Mouse (Mus musculus): ENCODE measurements around the gene Cacna2d2.

Gene Cacna2d2

DNA sequence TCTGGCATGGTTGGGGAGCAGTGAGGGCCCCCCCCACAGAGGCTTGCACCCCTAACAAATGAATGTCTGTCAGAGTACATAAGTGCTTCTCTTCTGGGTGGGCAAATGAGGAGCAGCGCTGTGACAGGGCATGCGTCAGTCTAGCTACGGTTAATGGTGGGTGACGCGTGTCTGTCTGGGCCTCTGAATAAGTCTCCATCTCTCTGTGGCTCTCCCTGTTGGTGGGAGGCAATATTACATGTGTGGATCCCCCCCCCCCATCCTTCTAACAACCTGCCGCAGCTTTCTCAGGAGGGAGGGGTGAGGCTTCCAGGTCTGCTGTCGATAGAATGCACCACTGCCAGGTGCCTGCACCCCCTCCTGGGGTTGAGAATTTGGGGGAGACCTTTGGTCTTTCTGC, 3.7 kb downstream of the Cacna2d2 start:
- DNase-seq (ENCODE audit: low spot score): no peak

DNA sequence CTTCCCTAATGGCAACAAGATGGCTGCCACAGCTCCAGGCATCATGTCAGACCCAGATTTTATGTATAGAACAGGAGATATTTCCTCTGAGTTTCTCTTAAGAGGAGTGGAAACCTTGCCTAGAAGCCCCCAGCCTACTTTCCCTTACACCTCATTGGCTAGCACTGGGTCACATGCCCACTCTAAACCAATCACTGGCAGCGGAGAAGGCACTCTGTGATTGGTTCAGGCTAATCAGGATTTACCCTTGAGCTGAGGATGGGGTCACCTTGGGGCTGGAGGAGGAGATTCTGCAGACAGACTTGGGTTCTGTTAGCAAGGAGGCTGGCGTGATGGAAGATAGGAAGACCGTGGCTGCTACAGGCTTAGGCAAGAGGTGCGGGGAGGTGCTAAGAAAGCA, 10.0 kb downstream of the Cacna2d2 start:
- no peak for DNase-seq (ENCODE audit: low spot score)

DNA sequence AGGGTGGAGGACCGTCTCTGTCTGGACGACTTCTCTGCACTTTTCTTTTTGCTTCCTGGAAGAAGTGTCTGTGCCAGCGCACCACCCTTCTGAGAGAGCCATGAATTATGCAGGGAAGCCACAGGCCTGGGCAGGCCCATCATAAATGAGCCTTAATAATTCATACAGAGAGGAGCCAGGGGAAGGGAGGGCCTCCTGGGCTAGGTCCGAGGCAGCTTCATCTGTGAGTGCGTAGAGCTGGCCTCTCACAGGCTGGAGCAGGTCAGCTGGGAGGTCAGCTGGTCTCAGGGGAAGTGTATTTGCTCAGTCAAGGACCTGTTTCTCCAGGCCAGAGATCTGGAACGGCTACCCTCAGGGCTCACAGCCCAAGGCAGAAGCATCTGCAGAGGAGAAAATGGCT, 17.7 kb downstream of the Cacna2d2 start:
- no peak for DNase-seq (ENCODE audit: low spot score)

DNA sequence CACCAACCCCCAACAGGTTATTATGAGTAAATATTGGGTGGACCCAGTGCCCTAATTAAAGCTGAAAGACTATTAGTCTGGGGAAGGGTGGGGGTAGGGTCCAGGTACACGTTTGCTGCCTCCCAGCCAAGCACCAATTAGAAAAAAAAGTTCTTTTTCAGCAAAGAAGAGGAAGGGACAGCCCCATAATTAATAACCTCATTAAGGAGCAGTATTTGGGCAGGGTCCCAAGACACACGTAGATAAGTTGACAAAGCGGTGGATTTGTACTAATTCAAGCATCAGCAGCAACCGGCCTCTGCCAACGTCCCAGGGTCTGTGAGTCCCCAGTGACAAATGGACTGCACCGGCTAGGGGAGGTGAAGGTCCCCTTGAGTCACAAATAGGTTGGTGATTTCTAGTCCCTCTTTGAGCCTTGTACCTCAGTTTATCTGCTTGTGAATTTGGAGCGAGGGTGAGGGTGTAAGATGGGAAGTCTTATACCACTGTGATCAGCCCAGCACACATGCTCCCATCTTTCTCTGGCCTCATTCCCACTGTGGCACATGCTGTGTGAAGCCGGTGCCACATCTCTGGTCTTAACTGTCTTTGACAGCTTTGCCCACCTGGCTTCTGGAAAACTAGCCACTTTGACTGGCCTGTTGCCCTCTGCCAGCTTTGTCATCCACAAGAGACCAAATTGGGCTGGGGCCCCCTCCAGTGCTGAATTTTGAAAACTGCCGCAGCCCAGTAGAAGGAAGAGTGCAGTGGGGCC, 20.3 kb downstream of the Cacna2d2 start:
- no peak for DNase-seq (ENCODE audit: low spot score)

DNA sequence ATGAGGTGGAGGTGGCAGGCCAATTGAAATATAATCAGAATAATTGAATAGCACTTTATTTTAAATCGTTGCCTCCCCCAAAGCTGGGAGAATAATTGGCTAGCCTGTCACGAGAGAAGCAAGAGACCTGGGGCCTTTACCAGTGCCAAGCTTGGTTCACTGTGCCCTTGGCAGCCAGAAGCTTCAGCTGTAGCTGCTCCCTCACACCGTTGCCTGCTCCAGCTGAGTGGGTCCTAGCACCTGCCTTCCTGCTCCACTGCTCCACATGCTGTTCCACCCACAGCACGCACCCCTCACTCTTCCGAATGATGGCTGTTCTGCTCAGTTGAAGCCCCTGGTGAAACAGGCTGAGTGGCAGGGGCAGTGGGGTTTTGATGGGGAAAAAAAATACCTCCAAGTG, 21.5 kb downstream of the Cacna2d2 start:
- no peak for DNase-seq (ENCODE audit: low spot score)

DNA sequence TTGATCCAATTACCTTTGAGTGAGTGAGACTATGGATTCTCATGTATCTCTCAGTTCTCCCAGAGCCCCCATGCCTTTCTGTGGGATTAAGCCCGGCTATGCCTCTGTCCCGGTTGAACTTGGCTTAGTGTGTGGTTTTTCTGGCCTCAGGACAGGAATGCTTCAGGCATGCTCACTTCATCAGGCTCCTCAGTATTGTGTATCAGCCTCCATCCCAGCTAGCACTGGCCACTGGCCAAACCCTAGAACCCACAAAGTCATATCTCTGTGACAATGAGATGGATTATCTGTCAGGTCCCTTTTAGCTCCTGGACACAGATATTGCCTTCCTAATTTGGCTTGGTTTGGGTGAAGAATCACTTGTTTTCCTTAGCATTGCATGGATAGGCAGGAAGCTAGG, 23.5 kb downstream of the Cacna2d2 start:
- DNase-seq (ENCODE audit: low spot score): no peak

DNA sequence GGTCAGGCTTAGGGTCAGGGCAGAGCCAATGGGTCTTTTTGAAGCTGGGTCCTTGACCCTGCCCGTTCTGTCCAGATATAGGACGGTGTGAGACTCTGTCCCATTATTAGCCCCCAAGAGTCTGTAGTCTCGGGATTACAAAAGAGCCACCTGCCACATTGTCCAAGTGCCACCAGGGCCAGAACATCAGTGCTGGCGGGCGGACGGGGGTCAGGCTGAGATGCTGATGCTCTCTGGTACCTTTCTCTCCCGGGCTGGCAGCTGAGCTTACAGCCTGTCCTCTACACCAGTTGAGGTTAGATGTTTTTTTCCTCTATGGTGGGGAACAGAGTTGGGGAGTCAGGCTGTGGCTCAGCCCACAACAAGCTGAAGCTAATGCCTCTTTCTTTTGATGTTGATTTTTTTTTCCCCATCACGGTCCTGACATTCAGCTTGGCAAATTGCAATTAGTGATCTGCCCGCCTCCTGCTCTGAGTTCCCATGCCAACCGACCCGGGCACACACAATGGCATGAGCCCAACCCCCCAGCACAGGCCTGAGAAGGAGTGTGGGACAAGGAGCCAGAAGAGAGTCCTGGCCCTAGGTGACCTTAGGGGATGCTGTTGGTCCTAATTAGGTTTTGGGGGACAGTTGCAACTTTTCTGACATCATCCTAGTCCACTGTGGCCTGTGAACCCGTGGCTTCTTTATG, 25.2 kb downstream of the Cacna2d2 start:
- no peak for DNase-seq (ENCODE audit: low spot score)

DNA sequence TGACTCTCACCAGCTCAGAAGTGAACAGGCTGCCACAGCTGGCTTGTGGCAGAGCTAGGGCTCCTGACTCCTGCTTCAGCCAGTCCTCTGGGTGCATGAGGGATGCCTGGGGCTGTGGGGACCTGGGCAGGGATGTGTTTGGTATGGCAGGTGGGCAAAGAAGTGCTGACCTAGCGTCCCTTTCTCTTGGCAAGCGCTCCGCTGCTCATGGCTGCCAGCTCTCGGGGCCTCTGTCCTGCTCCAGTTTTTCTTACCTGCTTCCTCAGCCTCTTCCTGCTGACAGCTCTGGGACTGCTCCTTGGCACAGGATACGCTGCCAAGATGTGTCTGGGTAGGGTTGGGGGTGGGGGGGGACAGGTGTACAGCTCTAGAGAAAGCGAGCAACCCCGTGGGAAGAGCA, 28.5 kb downstream of the Cacna2d2 start:
- no peak for DNase-seq (ENCODE audit: low spot score)

DNA sequence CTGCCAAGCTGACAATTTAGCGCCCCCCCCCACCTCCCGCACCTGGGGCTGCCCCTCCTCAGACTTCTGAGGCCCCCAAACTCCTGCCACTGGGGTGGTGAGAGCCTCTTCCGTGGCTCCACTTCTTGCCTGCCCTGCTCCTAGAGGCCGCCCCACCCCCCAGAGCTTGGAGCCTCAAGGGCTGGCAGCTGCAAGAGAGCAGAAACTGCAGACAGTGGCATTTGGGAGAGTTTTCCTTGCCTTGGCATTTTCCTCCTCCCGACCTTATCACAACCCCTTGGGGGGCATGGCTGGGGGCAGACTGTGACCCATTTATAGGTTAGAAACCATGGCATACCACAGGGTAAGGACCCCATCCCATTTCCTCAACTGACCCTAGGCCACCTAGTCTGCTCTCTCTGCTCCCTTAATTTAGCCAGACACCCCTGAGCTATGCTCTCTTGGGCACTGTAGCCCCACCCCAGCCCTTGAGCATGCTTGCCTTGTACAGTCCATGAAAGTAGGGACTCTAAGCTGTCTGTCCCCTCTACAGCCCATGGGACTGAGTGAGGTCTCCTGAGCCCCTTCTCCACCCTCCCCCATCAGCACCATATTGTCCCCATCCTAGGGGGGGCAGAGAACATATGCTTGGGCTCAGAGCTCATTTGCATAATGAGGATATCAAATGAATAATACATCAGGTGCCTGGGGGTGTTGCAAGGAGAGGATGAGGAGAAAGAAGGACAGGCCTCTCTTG, 29.2 kb downstream of the Cacna2d2 start:
- DNase-seq (ENCODE audit: low spot score): no peak

DNA sequence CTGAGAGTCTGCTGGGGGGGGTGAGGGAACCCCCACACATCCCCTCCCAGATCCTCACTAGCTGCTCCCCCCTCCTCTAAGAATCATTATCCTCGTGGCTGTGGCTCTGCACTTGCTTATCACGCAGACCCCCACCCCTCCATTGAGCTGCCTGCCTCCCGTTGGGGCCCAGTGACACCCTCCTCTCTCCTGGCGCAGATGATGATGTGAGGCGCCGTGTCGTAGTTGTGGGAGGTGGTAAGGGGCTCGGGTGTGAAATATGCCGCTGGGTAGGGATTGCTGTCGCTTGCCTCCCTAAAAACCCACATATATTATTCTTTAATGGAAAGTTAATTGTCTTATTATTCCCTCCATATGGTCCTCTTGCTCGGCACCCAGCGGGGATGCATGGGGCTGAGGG, 31.0 kb downstream of the Cacna2d2 start:
- no peak for DNase-seq (ENCODE audit: low spot score)

DNA sequence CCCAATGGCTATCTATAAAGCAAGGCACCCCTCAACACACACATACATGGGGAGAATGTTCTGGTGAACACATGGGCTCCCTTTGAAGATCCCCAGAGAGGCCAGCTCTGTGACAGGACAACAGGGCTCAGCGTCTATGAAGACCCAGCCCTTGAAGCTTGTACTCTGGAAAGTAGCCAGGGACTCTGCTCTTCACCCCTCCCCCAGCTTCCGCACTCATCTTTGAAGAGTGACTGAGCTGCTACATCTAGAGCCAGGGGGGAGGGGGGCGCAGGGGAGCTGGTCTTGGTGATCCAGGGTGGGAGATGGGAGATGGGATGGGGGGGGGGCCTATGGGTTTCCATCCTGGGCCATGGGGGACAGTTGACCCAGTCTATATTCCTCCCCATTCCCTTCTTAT, 33.1 kb downstream of the Cacna2d2 start:
- DNase-seq (ENCODE audit: low spot score): no peak

DNA sequence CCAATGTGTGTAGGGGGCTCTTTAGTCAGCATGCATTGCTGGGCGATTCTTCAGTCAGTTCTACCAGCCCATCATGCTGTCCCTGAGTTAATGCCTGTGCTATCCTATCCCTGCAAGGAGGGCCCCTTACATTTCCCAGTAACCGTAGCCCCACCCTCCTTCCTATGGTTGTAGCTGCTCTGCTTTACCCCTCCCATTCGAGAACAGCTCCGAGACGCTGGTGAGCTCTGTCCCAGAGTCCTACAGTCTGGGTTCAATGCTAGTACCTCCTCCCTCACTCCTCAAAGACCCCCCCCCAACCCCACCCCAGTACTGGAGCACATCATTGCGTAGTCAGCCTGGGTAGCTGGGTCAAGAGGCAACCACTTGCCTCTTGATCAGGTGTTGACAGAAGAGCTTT, 35.4 kb downstream of the Cacna2d2 start:
- no peak for DNase-seq (ENCODE audit: low spot score)

DNA sequence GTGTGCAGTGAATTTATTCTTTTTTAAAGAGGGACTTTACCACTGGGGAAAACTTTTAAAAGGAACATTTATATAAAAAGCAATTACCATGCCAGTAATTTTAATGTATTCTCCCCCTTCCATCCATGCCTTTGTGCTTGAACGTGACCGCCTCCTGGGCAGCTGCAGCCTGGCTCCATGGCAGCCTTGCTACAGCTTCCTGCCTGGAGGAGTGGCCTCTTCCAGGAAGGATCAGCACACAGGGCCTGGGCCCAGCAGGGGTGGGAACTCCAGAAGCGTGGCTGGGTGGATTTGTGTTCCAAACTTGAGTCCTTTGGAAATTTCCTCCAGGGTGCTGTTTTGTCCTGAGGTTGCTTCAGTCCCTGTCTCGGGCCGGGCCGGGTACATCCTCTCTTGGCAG, 35.9 kb downstream of the Cacna2d2 start:
- DNase-seq (ENCODE audit: low spot score): no peak

DNA sequence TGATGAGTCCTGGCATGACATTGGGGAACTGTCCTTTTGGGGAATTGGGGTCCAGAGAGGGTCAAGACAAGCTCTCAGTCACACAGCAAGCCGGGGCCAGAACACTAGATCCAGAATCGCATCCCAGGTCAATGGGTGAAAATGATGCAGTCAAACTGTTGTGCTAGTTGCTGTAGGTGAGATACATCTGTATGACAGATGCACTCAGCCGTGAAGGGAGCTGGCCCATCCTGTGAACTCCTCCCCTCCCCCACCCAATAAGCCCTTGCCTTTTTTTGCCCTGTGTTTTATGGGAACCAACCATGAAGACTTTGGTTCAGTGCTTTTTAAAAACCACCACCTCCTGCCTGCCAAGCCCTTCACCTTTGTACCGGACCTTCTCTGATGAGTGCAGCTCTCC, 43.5 kb downstream of the Cacna2d2 start:
- DNase-seq (ENCODE audit: low spot score): no peak

DNA sequence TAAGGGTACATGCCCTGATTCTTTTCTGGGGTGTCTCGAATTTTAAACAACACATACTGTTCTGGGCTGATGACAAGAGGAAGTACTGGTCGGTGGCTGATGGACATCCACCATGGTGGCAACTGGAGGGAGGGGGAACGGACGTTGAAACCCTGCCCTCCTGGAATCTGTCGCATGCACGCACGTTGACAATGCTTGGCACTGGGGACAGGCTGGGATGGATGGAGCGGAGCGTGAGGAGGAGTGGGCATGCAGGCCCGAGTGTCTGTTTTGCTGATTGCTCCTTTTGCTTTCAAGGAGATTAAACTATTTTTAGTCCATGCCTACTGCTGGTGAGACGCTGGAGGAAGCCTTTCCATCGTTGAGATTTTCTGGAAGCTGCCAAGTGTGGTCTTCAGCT, 43.9 kb downstream of the Cacna2d2 start:
- DNase-seq (ENCODE audit: low spot score): no peak

DNA sequence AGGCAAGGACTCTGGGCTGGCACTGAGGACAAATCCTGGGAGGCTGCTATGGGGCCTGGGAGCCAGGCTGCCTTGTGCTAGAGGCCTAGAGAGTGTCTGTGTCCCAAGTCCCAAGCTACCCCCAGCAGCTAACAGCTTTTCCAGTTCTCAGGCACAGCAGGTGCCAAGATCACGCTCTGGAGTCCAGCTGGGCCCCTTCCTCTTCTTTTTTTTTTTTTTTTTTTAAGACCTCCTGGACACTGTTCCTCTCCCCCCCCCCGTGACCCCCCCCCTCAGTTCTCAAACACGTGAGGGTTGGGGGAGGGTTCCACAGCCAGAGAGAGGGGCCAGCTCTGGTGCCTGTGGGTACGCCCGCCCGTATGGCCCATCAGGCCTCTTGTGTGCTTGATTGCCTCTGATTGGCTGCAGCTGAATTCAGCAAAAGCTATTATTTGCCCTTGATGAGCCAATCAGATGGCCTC, 45.6 kb downstream of the Cacna2d2 start:
- no peak for DNase-seq (ENCODE audit: low spot score)

DNA sequence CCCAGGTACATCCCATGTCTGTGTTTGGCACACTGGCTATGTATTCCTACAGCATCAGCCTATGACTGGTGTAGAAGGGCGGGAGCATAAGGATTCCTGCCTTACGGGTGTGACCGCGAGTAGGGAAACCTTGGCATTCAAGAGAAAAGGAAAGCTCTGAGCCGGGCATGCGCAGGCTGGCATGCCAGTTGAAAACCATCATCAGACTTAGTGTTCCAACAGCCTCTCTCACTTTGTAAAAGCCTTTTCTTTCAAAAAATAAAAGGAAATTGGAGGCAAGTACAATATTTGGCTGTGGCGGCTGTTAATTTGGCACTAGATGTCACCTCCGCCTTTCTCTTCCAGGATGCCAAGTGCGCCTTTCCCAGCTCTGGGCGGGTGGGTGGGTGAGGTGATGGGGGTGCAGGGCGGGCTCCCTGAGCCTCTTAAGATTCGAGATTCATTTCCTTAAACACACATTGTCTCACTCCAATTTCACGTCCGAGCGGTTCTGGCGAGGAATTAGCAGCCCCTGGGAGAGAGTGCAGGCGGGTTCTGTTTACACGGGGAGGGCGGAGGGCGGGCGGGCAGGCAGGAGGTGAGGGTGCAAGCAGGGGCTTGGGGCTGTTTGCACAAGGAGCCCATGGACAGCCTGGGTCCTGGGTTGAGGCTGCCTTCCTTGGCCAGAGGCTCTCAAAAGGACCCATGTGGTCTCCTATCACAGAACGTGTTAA, 49.5 kb downstream of the Cacna2d2 start:
- no peak for DNase-seq (ENCODE audit: low spot score)

DNA sequence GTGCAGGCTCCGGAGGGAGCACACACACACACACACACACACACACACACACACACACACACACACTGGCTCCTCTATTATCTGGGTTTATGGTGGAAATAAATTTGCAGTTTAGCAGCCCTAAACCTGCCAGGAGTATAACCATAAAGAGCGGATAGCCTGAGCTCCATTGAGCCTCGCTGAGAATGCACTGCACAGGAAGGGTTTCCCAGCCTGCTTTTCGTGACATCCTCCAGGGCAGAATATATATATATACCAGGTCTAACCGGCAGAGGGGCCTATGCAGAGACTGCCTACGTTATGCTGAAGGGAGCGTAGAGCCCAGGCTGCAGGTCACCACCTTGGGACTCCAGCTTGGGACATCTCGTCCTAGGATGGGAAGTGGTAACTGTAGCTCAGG, 52.0 kb downstream of the Cacna2d2 start:
- no peak for DNase-seq (ENCODE audit: low spot score)

DNA sequence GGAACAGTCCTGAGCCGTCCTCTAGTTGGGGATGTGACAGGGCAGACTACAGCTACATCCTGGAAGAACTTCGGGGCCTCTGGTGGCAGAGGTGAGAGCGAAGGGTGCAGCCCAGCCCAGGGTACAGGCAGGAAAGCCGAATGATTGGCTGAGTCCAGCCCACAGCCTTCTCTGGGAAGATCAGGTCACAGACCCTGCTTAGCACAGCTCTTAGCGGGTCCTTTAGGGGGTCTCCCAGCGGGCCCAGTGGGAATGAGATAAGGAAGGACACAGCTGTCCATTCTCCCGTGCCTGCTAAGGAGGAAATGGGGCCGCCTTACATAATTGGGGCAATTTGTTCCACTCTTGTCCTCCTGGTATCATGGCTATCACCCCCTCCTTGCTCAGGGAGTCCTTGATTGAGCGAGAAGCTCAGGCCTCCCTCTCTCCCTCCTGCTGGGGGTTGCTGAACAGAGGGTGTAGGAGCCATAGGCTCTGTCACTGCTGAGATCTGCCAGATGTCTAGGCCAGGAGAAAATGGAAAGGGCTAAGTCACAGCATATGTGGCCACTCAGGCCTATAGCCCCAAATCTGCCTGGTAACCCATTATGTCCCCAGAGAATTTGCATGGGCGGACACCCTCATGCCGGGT, 52.6 kb downstream of the Cacna2d2 start:
- no peak for DNase-seq (ENCODE audit: low spot score)

DNA sequence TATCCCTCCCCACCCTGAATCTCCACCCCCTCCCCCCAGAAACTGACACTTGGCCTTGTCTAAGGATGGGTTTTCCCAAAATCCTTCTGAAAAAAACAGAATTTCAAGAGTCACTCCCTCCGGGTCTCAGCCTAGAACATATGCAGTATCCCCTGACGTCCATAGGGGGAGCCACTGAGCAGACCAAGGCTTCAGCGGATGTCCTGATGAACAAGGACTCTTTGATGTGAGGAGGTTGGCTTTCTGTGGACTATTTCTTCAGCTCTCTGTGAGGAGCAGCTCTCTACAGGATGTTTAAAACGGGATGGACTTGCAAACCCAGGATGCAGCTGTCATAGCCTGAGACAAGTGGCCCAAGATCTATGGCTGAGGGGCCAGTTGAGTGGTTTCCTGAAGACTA, 53.1 kb downstream of the Cacna2d2 start:
- no peak for DNase-seq (ENCODE audit: low spot score)

DNA sequence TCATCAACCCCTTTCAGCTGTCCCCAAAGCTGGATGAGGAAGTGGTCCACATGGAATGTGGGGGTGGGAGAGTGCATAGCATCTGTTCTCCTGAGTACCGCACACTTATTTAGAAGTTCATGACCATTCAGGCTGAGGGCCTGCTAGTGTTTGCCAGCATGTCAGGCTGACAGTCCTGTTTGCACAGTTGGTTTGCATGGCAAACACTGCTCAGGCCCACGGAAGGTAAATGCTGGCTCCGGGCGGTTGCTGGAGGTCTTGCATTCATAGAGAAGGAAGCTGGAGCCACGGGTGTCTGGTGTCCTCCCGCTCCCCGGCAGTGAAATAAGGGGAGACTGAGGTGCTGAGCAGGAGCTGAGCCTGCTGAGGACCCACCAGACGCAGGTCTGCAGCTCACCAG, 53.7 kb downstream of the Cacna2d2 start:
- DNase-seq (ENCODE audit: low spot score): no peak

DNA sequence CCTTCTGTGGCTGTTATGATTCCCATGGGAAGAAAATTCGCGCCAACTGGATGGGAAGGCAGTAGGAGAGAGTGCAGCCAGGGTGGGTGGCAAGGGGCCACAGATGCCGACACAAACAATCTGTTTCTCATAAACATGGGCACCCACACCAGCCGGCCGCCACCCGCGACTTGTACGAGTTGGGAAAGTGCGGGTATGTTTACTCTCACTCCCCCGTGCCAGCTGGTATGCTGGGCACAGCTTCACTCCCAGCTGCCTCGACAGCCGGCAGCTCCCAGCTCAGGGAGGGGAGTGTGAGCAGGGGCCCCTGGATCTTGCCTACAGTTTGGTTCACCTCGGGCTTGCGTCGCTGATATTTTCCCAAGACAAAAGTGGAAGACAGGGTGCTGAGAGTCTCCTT, 57.3 kb downstream of the Cacna2d2 start:
- DNase-seq (ENCODE audit: low spot score): no peak

Measured in MN1 (cell line).